Mouse (Mus musculus) liver, postnatal 0 days (tissue): ENCODE measurements around the gene Gm21830.

Experiments
- CTCF ChIP-seq: sonication (generic); IDR thresholded peaks from 2 replicates; pipeline ENCODE4 v1.5.1; 2016; ENCODE audit warnings: antibody characterized with exemption, low read depth
- EP300 ChIP-seq: IDR thresholded peaks from 2 replicates; pipeline ENCODE4 v1.6.1; 2016; ENCODE audit warnings: antibody characterized with exemption, low read depth, mild to moderate bottlenecking

DNA sequence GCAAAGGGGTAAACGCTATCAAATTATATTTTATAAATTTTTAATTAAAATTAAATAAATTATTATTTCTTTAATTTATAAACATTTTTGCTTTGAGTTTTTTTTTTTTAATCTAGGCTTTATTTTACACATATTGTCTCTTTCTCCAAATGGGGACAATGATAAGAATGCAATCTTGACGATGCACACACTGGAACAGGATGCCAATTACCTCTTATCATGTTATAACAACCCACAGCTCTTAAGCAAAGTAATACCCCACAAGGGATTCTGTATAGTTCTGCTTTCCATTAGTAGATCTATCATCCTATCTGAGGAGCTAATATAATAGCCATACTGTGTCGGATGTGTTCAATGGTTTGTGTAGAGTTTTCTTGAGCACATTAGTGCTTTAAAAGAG is 47.3 kb downstream of the Gm21830 start:
- TF ChIP-seq EP300 = no peak
- no peak for TF ChIP-seq CTCF
